Mouse (Mus musculus): ENCODE results near the gene Primpol. TPM values are rescaled to one million over a fixed set of nuclear protein-coding genes. Genes with fewer than 3 reads are reported as not detected.
"Not testable (repeated sequence)": the region's sequence is repeated elsewhere in the genome, so short reads cannot be mapped to it uniquely, and the experiment has no call there.

The Primpol gene
- total RNA-seq, 1 experiment from 2014 or later = 19.1 TPM

DNA sequence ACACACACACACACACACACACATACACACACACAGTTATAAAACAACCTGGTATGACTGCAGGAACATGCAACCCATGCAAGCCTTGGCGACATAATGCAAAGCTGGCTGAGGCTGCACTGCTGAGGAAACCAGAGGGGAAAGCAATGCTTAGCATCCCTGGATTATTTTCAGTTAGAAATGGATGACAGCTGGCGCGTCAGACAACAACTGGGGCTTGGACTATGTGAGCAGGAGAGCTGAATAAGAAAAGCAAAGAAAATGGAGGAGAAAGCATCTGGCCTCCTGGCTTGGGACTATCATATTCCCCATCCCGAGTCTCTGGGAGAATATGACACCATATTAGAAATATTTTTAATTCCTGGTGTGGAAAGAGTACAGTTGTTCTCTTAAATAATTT lies 4.1 kb downstream of the Primpol start:
- ATAC-seq (ENCODE audit: extremely low read depth, insufficient number of reproducible peaks, low FRiP score, poor library complexity, severe bottlenecking) = no peak

DNA sequence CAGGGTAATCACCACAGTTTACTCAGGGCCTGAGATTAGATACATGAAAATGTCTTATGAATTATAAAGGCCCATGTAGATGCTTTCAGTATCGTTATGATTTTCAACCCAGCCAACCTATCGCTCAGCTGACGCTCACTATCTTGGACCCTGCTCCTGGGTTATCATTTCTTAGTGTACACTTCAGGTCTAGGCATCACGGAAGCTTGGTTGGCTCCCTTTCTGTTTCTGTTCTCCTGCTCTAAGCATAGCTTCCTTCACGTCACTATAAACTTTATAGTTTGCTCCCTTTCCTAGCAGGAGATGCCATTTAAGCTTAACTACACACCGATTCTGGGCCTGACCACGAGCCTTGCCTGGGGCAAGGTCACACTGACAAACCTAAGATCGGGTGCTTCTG lies 5.5 kb downstream of the Primpol start:
- no peak for ATAC-seq (ENCODE audit: extremely low read depth, insufficient number of reproducible peaks, low FRiP score, poor library complexity, severe bottlenecking)

DNA sequence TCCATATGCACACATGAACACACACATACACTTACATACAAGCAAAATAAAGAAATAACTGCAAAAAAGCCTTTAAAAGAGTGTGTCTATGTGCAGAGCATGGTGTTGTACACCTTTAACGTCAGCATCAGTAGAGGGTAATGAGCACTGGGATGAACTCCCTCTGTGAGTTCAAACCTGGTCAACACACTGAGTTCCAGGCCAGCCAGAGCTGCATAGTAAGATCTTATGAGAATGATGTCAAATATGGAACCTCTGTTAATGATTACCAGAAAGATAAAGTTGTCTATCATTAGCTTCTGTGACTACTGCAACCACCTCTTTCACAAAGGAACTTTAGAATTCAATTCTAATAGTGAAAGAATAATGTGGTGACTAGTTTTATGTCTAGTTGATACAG lies 10.1 kb downstream of the Primpol start:
- no peak for ATAC-seq (ENCODE audit: extremely low read depth, insufficient number of reproducible peaks, low FRiP score, poor library complexity, severe bottlenecking)

DNA sequence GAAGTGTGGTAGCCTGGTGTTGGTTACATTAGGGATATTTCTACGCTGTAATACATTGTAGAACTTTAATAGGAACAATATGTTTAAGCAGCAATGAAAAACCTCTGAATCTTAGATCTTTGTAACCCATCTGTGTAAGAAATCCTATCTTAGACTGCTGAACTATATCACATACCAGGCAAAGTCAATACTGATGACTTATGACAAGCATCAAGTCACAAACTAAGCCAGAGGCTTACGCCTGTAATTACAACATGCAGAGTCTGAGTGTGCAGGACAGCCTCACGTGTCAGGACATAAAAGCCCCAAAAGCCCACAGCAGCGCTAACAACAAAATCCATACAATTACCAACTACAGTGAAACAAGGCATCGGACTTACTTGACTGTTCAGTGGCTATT lies 13.4 kb downstream of the Primpol start:
- no peak for ATAC-seq (ENCODE audit: extremely low read depth, insufficient number of reproducible peaks, low FRiP score, poor library complexity, severe bottlenecking)

DNA sequence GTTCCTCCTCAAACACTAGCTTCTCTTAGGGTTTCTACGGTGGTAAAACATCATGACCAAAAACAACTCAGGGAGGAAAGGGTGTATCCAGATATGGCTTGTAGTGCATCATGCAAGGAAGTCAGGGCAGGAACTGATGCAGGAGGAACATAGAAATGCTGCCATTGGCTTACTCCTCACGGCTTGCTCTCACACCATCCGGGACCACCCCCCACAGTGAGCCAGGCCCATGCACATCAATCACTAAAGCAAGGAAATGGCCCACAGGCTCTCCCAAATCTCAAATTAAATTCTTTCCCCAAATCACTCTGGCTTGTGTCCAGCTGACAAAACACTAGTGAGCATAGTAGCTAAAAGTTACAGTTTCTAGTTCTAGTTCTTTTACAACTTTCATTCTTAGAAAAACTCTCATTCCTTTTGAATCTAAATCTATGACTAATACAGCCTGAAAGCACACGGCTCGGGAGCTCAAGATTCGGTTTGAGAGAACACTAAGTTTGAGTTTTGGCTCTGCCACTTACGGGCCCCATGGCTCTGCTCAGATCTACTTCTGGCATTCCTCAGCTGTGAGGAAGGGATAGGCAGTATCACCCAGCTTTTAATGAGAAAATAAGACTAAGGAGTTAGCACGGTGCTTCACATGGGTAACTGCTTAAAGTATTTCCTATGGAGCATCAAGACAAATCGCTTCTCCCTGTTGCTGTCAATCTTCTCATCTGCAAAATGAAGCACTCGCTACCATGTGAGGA lies 15.9 kb downstream of the Primpol start:
- no peak for ATAC-seq (ENCODE audit: extremely low read depth, insufficient number of reproducible peaks, low FRiP score, poor library complexity, severe bottlenecking)

DNA sequence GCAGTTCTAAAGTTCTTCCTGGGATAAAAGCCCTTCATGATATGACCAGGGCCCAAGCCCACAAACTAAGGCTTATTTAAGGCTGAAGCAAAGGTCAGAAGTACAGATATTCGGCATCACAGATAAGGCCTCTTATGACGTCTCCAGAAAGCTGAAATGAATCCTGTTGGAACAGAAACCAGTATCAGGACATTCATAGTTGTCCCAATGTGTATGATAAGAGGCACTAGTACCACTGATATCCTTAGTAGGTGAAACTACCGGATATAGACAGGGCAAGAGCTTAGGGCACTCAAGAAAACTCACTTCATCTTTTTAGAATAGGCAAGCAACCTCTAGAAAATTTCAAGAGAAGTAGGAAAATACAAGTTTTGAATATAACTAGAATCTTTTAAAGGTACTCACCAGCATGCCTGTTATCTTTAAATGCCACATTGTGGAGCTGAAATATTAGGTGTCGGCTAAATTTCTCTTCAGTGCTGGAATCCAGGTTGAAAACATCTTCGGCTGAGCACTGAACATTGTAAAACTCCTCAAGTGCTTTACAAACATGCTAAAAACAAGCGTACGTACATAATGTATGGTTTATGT lies 17.6 kb downstream of the Primpol start:
- ATAC-seq (ENCODE audit: extremely low read depth, insufficient number of reproducible peaks, low FRiP score, poor library complexity, severe bottlenecking) = no peak

DNA sequence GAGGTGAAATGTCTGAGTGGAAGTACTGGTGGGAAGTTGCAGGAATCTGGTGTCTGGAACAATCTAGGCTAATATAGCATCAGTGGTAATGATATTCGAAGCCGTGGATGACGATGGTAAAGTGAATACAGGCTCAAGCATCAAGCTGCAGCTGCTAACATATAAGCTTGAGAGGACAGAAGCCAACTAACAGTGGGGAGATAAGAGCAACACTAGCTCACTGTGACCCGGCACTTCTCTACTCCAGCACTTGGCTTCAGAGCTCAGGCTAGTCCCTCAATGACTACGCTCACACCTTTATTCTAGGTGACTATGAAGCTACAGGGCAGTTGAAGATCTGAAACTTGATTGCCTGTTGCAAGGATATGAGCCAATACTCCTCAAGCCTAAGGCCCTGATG lies 18.3 kb downstream of the Primpol start:
- no peak for ATAC-seq (ENCODE audit: extremely low read depth, insufficient number of reproducible peaks, low FRiP score, poor library complexity, severe bottlenecking)

DNA sequence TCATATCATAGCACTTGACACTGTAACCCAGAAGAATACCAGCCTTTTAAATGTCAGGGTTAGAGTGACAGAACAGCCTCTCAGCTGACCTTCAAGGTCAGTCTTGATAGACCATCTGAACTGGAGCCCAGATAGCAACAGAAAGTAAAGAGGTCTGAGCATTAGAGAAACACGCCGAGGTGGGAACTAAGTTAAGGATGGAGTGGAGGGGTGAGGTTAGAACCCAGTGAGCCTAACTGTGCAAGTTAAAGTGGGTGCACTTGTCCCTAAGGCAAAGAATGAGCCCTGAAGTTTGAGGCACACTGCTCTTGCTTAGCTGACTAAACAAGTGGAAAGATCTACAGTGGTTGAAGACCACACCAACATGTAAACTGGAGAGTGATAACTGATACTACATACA lies 18.9 kb downstream of the Primpol start:
- no peak for ATAC-seq (ENCODE audit: extremely low read depth, insufficient number of reproducible peaks, low FRiP score, poor library complexity, severe bottlenecking)

DNA sequence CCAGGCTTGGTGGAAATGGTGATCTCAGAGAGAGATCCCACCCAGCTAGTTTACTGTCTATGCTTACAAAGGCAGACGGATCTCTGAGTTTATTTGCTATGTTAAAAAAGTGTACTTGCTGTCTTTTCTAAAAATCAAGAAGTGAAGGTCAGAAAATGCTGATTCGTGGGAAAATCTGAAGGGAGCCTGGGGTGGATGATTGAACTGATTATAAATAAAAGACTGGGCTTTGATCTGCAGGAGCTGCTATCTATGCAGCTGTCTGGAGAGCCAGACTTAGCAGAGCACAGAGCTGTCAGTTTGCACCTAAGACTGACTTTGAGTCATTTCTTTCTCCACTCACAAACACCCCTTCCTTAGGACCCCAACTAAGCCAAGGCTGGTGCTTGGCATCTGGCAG lies 19.6 kb downstream of the Primpol start:
- no peak for ATAC-seq (ENCODE audit: extremely low read depth, insufficient number of reproducible peaks, low FRiP score, poor library complexity, severe bottlenecking)

DNA sequence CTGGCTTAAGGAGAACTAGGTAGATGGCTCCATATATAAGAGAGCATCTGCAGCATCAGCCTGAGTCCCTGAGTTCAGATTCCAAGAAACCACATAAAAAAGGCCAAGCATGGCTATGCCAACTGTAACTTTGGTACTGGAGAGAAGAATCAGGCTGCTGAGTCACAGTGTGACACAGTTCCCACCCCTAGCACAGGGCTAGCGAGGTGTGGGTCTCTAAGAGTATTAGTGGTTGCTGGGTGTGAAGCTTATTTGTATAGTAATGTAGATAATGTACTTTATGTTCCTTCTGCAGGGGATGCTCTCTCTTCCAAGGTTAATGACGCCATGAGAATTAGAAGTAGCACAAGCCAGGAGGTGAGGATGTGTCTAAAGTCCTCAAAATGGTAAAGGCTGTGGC lies 20.5 kb downstream of the Primpol start:
- no peak for ATAC-seq (ENCODE audit: extremely low read depth, insufficient number of reproducible peaks, low FRiP score, poor library complexity, severe bottlenecking)

DNA sequence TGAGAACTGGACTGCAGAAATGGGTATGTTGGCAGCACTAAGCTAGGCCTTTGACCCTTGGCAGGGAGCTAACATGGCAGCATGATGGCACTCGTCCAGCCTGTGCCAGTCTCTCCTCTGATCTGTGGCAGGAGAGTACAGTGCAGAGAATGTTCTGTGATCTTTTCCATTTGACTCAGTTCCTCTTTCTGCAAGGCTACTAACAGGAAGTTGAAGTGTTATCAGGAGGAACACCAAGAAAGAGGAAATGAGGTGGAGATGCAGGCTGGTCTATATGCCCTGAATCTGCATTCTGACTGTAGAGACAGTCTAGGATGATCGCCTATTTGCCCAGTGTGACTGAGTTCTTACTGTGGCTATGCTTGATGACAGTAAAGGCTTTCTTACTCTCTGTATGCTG lies 21.4 kb downstream of the Primpol start:
- ATAC-seq (ENCODE audit: extremely low read depth, insufficient number of reproducible peaks, low FRiP score, poor library complexity, severe bottlenecking) = peak; percentile 99

DNA sequence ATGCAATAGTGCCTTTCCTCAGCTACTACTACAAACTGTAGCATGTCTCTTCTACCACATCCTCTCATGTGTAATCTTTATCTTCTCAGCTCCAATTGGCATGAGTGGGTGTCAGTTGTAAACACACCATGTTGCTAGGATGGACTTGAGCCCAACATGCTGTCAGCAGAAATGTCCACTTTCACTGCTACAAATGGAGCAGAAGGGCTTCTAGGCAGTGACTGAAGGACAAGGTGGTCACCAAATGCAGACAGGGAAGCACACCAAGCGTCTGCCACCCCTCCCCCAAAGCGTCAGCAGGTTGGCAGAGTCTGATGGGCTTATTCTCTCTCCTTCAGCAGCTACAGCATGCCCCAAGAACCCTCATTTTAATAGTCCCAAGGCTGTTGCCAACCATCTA lies 23.2 kb downstream of the Primpol start:
- no peak for ATAC-seq (ENCODE audit: extremely low read depth, insufficient number of reproducible peaks, low FRiP score, poor library complexity, severe bottlenecking)

DNA sequence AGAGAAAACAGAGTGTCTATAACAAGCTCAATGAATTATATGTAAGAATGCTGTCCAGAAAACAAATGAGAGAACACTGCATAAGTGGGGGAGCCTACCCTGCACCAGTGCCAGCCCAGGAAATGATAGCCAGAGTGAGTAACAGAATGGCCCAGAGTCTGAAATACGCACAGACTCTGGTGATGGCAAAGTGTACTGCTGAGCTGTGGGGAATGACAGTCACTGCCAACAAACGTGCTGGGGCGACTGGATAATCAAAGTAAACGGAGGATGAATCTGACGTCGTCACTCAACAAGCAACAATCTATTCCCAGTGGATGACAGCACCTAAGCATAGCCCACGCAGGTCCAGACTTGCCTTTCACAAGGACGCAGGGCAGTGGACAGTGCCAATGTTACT lies 23.9 kb downstream of the Primpol start:
- no peak for ATAC-seq (ENCODE audit: extremely low read depth, insufficient number of reproducible peaks, low FRiP score, poor library complexity, severe bottlenecking)

DNA sequence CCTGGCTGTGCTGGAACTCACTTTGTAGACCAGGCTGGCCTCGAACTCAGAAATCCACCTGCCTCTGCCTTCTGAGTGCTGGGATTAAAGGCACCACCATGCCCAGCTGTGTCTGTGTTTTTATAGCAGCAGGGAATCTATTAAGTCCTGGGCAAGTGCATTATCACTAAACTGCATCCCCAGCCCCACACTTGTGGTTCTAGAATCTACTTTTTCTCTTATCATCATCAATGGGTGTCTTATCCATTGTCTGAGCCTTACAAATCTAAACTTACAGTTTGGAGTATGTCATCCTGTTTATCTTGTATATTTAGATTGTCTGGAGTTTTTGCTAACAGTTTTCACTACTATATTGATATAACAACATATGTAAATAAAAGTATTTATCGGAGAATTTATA lies 28.3 kb downstream of the Primpol start:
- ATAC-seq (ENCODE audit: extremely low read depth, insufficient number of reproducible peaks, low FRiP score, poor library complexity, severe bottlenecking) = no peak

DNA sequence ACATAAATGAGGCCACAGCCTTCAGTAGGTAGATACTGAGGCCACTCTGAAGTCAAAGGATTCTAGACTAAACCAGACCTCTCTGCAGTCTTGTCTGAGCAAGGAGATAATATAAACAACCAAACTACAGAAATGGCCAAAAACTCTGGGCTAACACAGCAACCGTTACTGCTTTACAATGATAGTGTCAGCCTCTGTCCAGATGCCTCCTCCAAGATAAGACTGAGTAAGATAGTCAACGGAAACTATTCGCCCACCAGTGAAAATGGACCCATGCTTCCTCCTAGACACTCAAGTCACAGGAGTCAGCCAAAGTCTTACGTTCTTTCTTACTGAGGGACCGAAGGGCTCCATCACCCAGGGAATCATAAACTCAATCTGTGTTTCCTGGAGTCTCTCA lies 29.1 kb downstream of the Primpol start:
- ATAC-seq (ENCODE audit: extremely low read depth, insufficient number of reproducible peaks, low FRiP score, poor library complexity, severe bottlenecking) = no peak

DNA sequence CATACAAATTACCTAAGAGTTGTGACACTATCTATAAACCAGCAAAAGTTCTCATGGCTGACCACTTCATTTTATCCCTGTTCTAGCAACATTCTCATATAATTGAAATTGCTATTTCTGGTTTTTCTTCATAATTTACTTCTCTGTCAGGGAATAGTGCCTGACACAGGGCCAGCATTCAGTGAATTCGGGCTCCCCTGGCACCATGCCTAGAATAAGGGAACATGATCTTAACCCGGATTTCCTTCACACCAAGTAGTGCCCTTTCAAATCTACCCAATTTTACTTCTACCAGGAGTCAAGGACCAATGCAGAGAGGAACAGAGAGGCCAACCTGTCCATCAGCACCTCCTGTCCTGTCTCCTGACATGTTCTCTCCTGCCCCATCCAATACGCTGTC lies 31.4 kb downstream of the Primpol start:
- no peak for ATAC-seq (ENCODE audit: extremely low read depth, insufficient number of reproducible peaks, low FRiP score, poor library complexity, severe bottlenecking)

DNA sequence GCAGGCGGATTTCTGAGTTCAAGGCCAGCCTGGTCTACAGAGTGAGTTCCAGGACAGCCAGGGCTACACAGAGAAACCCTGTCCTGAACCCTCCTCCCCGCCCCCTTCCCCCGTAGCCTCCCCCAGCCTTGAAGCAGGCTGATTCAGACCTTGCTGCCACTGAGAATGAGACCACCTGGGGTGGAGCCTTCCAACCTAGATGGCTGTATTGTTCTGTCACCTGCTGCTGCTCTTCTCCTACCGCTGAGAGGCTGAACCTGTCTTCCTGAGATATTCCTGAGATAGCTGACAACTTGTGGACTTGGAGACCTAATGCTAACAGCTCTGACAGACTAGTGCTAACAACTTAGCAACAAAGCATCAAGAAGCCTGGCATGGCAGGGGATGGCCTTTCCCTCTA lies 32.7 kb downstream of the Primpol start:
- not testable (repeated sequence) for ATAC-seq (ENCODE audit: extremely low read depth, insufficient number of reproducible peaks, low FRiP score, poor library complexity, severe bottlenecking)

DNA sequence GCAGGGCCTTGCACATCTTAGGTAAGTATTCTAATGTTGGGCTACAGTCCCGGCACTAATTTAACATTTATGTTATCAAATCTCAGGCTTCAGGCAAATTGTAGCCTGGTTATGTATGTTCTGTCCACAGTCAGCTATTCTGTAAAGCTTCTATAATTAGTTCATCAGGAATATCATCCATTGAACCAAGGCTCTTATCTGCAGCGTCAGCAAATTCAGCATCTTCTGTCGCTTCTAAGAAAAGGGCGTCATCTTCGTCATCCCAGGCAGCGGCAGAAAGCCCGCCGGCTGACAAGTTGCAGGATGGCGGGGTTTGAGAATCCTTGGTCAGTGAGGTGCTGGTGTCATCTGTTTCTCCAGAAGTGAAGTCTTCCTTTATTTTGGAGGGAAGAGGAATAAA lies 38.2 kb downstream of the Primpol start:
- no peak for ATAC-seq (ENCODE audit: extremely low read depth, insufficient number of reproducible peaks, low FRiP score, poor library complexity, severe bottlenecking)

DNA sequence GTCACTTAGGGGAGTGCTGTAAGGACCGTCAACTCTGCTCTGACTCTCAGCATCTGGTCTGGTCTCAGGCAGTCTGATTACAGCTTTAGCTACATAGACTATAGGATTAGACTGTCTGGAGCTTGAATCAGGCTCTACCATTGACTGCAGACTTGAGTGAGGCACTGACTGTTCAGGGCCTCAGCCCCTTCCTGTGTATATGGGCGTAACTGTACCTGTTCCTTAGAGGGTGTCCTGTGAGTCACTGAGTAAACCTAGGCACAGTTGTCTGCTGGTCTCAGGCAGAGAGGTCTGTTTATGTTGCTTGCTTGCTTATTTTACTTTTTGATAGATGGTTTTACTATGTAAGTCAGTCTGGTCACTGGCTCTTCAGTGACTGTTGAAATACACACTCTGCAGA lies 43.0 kb downstream of the Primpol start:
- no peak for ATAC-seq (ENCODE audit: extremely low read depth, insufficient number of reproducible peaks, low FRiP score, poor library complexity, severe bottlenecking)

DNA sequence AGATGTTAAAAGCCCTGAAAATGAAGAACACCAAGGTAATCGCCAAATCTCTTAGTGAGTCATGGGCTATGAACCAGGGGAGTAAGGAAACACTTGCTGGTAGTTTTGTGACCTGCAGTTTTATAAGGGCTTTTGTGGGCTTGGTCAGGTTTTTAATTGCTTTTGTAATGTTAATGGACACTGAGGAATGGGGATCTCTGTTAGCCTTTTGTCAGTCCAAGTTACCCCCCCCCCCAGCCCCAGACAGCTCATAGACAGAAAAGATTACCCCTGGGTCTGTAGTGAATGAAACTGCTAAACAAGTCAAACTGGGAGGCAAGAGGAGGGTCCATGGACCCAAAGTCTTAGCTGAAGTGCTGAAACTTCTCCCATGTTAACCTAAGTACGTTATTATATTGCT lies 43.6 kb downstream of the Primpol start:
- no peak for ATAC-seq (ENCODE audit: extremely low read depth, insufficient number of reproducible peaks, low FRiP score, poor library complexity, severe bottlenecking)

DNA sequence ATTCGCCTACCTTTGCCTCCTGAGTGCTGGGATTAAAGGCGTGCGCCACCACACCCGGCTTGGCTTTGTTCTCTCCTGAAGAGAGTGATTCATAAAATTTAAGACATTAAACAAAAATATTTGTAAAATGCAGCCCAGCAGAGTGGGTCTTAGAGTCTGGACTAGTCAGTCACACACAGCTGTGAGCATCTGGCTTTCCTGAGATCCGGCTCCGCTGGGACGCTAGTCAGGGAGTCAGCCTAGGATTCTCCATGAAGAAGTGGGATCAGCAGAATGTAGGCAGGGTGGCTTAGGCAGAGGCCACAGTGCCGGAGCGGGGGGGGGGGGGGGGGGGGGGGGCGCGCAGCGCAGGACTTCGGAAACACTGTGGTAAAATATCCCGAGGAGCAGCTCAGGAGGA lies 46.3 kb downstream of the Primpol start:
- ATAC-seq (ENCODE audit: extremely low read depth, insufficient number of reproducible peaks, low FRiP score, poor library complexity, severe bottlenecking) = no peak
